Mouse (Mus musculus): ENCODE measurements around the gene Tceanc2.

Tceanc2 gene

GRCm38 (mm10) chr4:107178182-107178829 lies 610 bp downstream of the Tceanc2 start, which contains the start of gene Tmem59:
TSS of gene Tmem59 (plus strand) at chr4:107178399.
- peak; percentile 99 for DNase-seq (ENCODE audit: low spot score)

- no peak for DNase-seq (ENCODE audit: low spot score)
Measured at GRCm38 (mm10) chr4:107177506-107177905, 1.4 kb downstream of the Tceanc2 start.

- DNase-seq (ENCODE audit: low spot score): no peak
Measured at GRCm38 (mm10) chr4:107167798-107168197, 11.1 kb downstream of the Tceanc2 start.

- no peak for DNase-seq (ENCODE audit: low spot score)
Measured at GRCm38 (mm10) chr4:107166700-107167099, 12.2 kb downstream of the Tceanc2 start.

GRCm38 (mm10) chr4:107163756-107164587 lies 14.9 kb downstream of the Tceanc2 start:
- DNase-seq (ENCODE audit: low spot score): peak; percentile 63

- no peak for DNase-seq (ENCODE audit: low spot score)
Measured at GRCm38 (mm10) chr4:107163341-107163740, 15.6 kb downstream of the Tceanc2 start.

- DNase-seq (ENCODE audit: low spot score): no peak
Measured at GRCm38 (mm10) chr4:107160181-107160580, 18.7 kb downstream of the Tceanc2 start.

GRCm38 (mm10) chr4:107159166-107159773 lies 19.6 kb downstream of the Tceanc2 start:
- no peak for DNase-seq (ENCODE audit: low spot score)

- no peak for DNase-seq (ENCODE audit: low spot score)
Measured at GRCm38 (mm10) chr4:107156983-107157401, 21.9 kb downstream of the Tceanc2 start.

GRCm38 (mm10) chr4:107152571-107152970 lies 26.3 kb downstream of the Tceanc2 start:
- DNase-seq (ENCODE audit: low spot score): no peak

- DNase-seq (ENCODE audit: low spot score): no peak
Measured at GRCm38 (mm10) chr4:107150991-107151390, 27.9 kb downstream of the Tceanc2 start.

- no peak for DNase-seq (ENCODE audit: low spot score)
Measured at GRCm38 (mm10) chr4:107143511-107143910, 35.4 kb downstream of the Tceanc2 start.

GRCm38 (mm10) chr4:107139836-107140631 lies 38.9 kb downstream of the Tceanc2 start:
- no peak for DNase-seq (ENCODE audit: low spot score)

- no peak for DNase-seq (ENCODE audit: low spot score)
Measured at GRCm38 (mm10) chr4:107138948-107139835, 39.7 kb downstream of the Tceanc2 start.

- DNase-seq (ENCODE audit: low spot score): no peak
Measured at GRCm38 (mm10) chr4:107136531-107136930, 42.4 kb downstream of the Tceanc2 start.

GRCm38 (mm10) chr4:107135663-107136062 lies 43.3 kb downstream of the Tceanc2 start:
- DNase-seq (ENCODE audit: low spot score): no peak

GRCm38 (mm10) chr4:107134891-107135290 lies 44.0 kb downstream of the Tceanc2 start:
- DNase-seq (ENCODE audit: low spot score): no peak

GRCm38 (mm10) chr4:107130534-107130933 lies 48.4 kb downstream of the Tceanc2 start:
- peak; percentile 79 for DNase-seq (ENCODE audit: low spot score)

GRCm38 (mm10) chr4:107129373-107129772 lies 49.5 kb downstream of the Tceanc2 start:
- no peak for DNase-seq (ENCODE audit: low spot score)

GRCm38 (mm10) chr4:107127901-107128669 lies 50.8 kb downstream of the Tceanc2 start:
- no peak for DNase-seq (ENCODE audit: low spot score)
